Mouse (Mus musculus) ovary, postnatal 36 days (tissue): ENCODE data around the gene Selenos.
"Not testable (repeated sequence)": the region's sequence is repeated elsewhere in the genome, so short reads cannot be mapped to it uniquely, and the experiment has no call there.

Experiments used
- DNase-seq: peaks from one replicate; pipeline ENCODE4 v3.0.0; 2022; ENCODE audit warnings: low spot score, mixed read lengths

Selenos gene

DNA sequence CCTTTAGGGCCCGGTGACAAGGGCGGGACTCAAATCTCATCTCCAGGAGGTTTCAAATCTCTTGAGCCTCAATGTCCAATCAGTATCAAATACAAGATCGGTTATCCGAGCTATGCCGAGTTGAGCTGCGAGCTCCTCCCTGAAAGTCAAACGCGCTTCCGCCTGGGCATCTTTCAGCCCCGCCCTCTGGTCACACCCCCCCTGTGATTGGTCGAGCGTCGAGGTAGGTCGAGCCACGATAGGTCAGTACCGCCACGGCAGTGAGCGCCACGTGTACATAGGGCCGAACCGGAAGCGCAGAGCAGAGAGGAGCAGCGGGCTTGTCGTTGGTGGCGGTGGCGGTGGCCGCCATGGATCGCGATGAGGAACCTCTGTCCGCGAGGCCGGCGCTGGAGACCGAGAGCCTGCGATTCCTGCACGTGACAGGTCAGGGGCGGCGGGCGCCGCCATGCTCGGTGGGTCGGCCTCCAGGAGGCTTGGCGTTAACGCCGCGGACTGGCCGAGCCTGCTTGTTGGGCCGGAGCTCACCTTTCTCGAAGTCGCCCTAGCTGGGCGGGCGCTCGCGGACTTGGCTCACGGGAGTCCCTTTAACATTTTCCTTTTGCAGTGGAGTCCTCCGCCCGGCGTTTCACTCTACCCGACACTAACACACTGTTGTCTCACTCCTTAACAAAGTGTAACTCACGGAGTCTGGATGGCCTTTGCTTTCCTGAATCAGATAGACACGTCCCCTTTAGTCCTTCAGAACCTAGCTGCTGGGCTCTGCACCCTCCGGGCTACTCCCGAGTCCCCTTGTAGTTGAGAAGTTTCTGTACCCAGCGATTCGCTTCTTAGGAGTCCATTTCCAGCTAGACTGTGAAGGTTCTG, at the start of gene Selenos:
Selenos (plus strand) TSS at position 286 of the 867 bp plus-strand sequence.
- peak; percentile 94 for DNase-seq

GRCm38 (mm10) chr7:66036809-66037208, 42.6 kb upstream of the Selenos start:
- no peak for DNase-seq

- DNase-seq = no peak
Measured at GRCm38 (mm10) chr7:66038261-66038660, 41.2 kb upstream of the Selenos start.

- DNase-seq = no peak
Measured at GRCm38 (mm10) chr7:66038730-66039129, 40.7 kb upstream of the Selenos start.

- DNase-seq = no peak
Measured at GRCm38 (mm10) chr7:66040026-66040814, 39.2 kb upstream of the Selenos start.

- no peak for DNase-seq
Measured at GRCm38 (mm10) chr7:66043552-66044459, 35.6 kb upstream of the Selenos start, which contains the start of gene Gm45213. Gm45213 (plus strand) TSS chr7:66043602.

- no peak for DNase-seq
Measured at GRCm38 (mm10) chr7:66044617-66045016, 34.8 kb upstream of the Selenos start.

GRCm38 (mm10) chr7:66046921-66047918, 32.2 kb upstream of the Selenos start:
- no peak for DNase-seq

- no peak for DNase-seq
Measured at GRCm38 (mm10) chr7:66047975-66048374, 31.5 kb upstream of the Selenos start.

- DNase-seq = no peak
Measured at GRCm38 (mm10) chr7:66048446-66049230, 30.8 kb upstream of the Selenos start.

- no peak for DNase-seq
Measured at GRCm38 (mm10) chr7:66053946-66054483, 25.4 kb upstream of the Selenos start.

- DNase-seq = not testable (repeated sequence)
Measured at GRCm38 (mm10) chr7:66055356-66055755, 24.1 kb upstream of the Selenos start.

DNA sequence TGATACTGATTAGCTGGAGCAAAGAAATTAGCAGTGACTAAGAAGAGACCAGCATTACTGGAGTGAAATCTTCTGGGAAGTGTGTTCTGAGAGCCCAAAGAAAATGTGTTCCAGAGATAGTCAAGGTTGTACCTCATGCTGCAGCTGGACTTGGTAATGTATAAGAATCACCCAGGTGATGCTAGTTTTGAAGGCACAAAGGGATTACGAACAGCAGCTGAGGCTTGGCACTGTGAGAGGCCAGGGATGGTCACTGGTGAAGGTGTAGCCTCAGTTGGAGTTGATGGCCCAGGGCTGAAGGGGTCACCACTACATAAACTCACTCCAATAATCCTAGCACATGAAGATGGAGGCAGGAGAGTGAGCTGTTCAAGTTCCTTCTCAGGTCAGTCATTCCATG, 20.7 kb upstream of the Selenos start, which contains the start of gene Snrpa1:
Snrpa1 (plus strand) TSS at position 301 of the 400 bp plus-strand sequence.
- no peak for DNase-seq

- peak; percentile 87 for DNase-seq
Measured at GRCm38 (mm10) chr7:66060066-66060956, 19.1 kb upstream of the Selenos start.

DNA sequence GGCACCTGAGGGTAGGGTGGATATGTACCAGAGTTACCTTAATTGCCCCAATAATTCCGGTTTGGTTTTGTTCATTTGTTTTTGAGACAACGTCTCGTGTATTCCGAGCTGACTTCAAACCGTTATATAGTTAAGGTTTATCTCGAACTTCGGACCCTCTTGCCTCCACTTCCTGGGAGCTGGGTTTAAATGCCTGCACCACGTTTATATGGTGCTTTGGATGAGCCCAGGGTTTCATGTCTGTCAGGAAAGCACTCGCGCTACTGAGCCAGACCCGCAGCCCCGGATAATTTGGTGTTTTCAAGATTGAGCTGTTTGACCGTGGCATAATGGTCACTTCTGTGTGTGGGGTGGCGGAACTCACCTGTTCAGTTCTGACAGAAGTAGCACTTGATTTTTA, 18.4 kb upstream of the Selenos start:
- no peak for DNase-seq

DNA sequence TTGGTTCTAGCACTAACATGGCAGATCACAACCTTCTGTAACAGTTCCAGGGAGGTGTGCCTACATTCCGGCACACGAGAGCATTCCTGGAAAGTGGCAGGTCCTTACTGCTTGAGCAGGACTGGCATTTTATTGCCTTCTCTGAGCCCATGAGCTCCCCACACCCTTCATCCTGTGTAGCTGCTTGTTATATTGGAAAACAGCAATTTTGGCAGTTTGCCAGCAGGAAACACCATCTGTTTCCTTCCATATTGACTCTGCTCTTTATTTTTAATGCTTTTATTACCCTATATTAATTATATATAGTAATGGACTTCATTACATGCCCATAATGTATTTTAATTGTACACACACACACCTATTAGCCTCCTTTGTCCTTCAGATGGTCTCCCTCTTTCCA, 3.0 kb upstream of the Selenos start:
- no peak for DNase-seq

DNA sequence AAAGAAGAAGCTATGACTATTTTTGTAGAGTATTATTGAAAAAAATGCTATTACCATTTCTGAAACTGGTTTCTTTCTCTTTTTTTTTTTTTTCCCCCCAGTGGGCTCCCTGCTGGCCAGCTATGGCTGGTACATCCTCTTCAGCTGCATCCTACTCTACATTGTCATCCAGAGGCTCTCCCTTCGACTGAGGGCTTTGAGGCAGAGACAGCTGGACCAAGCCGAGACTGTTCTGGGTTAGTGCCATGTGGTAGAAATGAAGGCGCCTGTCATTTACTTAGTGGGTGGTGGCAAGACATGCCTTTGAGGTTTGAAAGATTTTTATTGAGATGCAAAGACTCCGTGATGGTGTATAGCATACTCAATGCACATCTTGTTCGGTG, 773 bp downstream of the Selenos start:
- no peak for DNase-seq

GRCm38 (mm10) chr7:66083757-66084156, 4.3 kb downstream of the Selenos start:
- no peak for DNase-seq
